In the genomic region with DNA sequence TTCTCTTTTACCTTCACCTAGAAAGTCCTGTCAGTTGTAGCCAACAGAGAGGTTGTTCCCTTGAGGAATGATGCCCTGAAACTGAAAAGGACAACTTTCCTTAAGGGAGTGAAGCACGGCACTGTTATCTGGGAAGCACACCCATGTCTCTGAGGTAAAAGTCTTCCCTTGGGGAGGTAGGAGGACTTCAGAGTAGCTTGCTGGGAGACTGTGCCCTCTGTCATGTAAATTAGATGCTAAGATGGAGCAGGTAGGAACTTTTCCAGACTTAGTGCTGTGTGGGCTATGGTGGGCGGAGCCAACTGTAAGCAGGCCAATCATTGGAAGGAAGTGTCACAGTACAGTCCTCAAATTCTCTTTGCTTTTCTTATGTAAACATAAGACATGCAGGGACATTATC, we compare ENCODE assay signal across 13 mouse cellular contexts.
"Had no signal": no experiment of that assay in that cellular context is flagged by ENCODE, and none has a peak within 500 bp of the region (broad histone marks: within the 10 kb centered on the region; RNA-seq: fewer than 3 reads in every experiment).

No protein-coding gene starts in this region.

- H3K27ac ChIP-seq: kidney, embryonic 15.5 days; left cerebral cortex, adult 2 months; liver, embryonic 13.5 days; stomach, postnatal 0 days had no signal

- H3K4me3 ChIP-seq: kidney, embryonic 15.5 days; left cerebral cortex, adult 2 months; liver, embryonic 13.5 days had no signal

- H3K4me1 ChIP-seq: kidney, embryonic 15.5 days; liver, embryonic 13.5 days had no signal

- H3K9me3 ChIP-seq: kidney, embryonic 15.5 days; liver, embryonic 13.5 days had no signal

- H3K9ac ChIP-seq: kidney, embryonic 15.5 days; liver, embryonic 13.5 days had no signal

- H3K4me2 ChIP-seq: kidney, embryonic 15.5 days; liver, embryonic 13.5 days; midbrain, embryonic 11.5 days had no signal

- DNase-seq: kidney, postnatal 10 days; kidney, postnatal 36 days; layer of hippocampus, postnatal 36 days; liver, embryonic 13.5 days; lung, adult 2 months; lung, postnatal 14 days; lung, postnatal 4 days; midbrain, embryonic 14.5 days; thymus, postnatal 25 days had no signal

- H3K27me3 ChIP-seq: kidney, embryonic 15.5 days; liver, embryonic 13.5 days had no signal

- H3K36me3 ChIP-seq: kidney, embryonic 15.5 days; liver, embryonic 13.5 days had no signal
